Mouse (Mus musculus): ENCODE measurements around the gene Trp53bp2.

DNA sequence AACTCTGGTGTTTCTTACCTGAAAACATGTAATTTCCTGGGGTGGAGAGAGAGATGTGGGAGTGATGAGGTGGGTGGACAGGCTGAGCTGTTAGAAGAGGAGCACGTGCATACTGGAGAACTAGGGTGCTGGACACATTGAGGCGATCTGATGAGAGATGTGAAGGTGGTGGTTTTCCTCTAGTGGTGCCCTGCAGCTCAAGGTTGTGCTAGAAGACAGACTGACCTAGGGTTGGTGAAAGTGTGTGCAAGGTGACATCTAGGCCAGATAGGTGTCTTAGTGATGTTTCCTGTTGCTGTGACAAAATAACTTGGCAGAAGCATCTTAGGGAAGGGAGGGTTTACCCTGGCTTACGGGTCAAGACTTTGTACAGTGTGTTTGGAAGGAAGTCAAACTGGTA, 23.1 kb downstream of the Trp53bp2 start:
- TF ChIP-seq CTCF (IDR thresholded peaks at IDR 0.05; ENCODE audit: control insufficient read depth, insufficient read depth, low read length) (no peak), POLR2A (IDR thresholded peaks at IDR 0.05; ENCODE audit: borderline replicate concordance, control insufficient read depth, low read depth, low read length) (no peak)
